Mouse (Mus musculus) hindbrain, embryonic 14.5 days (tissue): ENCODE results near the gene Arfgef3. TPM values are rescaled to one million over a fixed set of nuclear protein-coding genes. Genes with fewer than 3 reads are reported as not detected.
A peak's percentile ranks its signal among the peaks of the same experiment; 100 is the strongest.

ENCODE experiments used
- ATAC-seq: fragments of 200-750 bp; cut with Nextera tagmentation; 2 replicates; pipeline ENCODE4 v1.8.0; 2017; ENCODE audit warnings: moderate number of reproducible peaks, mild to moderate bottlenecking, moderate TSS enrichment, moderate library complexity; ENCODE audit not compliant: low FRiP score
- DNase-seq: peaks from one replicate; pipeline ENCODE4 v3.0.0-alpha.2; 2015; ENCODE audit warnings: low spot score
- H3K27ac ChIP-seq: fragments of 300-500 bp; sonication (generic); 2 replicates; pipeline ENCODE4 v1.5.1; 2014; ENCODE audit warnings: mild to moderate bottlenecking, moderate library complexity
- H3K27me3 ChIP-seq: fragments of 300-500 bp; sonication (generic); 2 replicates; pipeline ENCODE4 v1.6.1; 2014; ENCODE audit warnings: mild to moderate bottlenecking, low read length, mixed read lengths; ENCODE audit not compliant: control insufficient read depth, insufficient read depth
- H3K36me3 ChIP-seq: fragments of 300-500 bp; sonication (generic); replicated peaks from 2 replicates; pipeline ENCODE4 v1.6.1; 2014; ENCODE audit not compliant: control insufficient read depth, insufficient read depth
- H3K4me1 ChIP-seq: fragments of 300-500 bp; sonication (generic); replicated peaks from 2 replicates; pipeline ENCODE4 v1.6.1; 2014; ENCODE audit warnings: antibody characterized with exemption, low read length, mixed read lengths; ENCODE audit not compliant: control insufficient read depth, insufficient read depth
- H3K4me2 ChIP-seq: fragments of 300-500 bp; sonication (generic); replicated peaks from 2 replicates; pipeline ENCODE4 v1.6.1; 2014; ENCODE audit warnings: mild to moderate bottlenecking, moderate library complexity
- H3K4me3 ChIP-seq: fragments of 300-500 bp; sonication (generic); replicated peaks from 2 replicates; pipeline ENCODE4 v1.5.1; 2014; ENCODE audit warnings: mild to moderate bottlenecking, low read length
- H3K9ac ChIP-seq: fragments of 300-500 bp; sonication (generic); 2 replicates; pipeline ENCODE4 v1.6.1; 2014
- H3K9me3 ChIP-seq: fragments of 300-500 bp; sonication (generic); 2 replicates; pipeline ENCODE4 v1.6.1; 2016; ENCODE audit warnings: low read length; ENCODE audit not compliant: control insufficient read depth
- WGBS: fragments of 180-500 bp; shearing (Covaris S2); extraction: QIAGEN DNeasy Blood & Tissue Kit; methylation state at CpG from one replicate; pipeline ENCODE4 v1.1.7; 2014; 5-methylcytosine and 5-hydroxymethylcytosine counted together
- polyA plus RNA-seq: library from polyadenylated mRNA; unstranded; fragments of >200 nt; fragmentation: Nextera tagmentation; extraction: Ambion mirVana; gene quantifications from 2 replicates; pipeline ENCODE4 v1.2.1, GENCODE M21; 2014

Arfgef3 gene
- 7.6 and 8.5 TPM in 2 replicates for polyA plus RNA-seq

- 1% methylated on average over 50 of the region's 50 CpGs for WGBS
- peak within 1 kb of the TSS; percentile 76 for H3K4me2 ChIP-seq
- H3K4me3 ChIP-seq = peak within 1 kb of the TSS; percentile 74
- ATAC-seq (peak; percentile 87), DNase-seq (peak; percentile 69)
- peaks cover 10% of the 10 kb centered on the region for H3K4me1 ChIP-seq
- H3K27me3 ChIP-seq = no peaks in the 10 kb centered on the region
- no peaks in the 10 kb centered on the region for H3K36me3 ChIP-seq
- H3K9ac ChIP-seq = peak within 1 kb of the TSS; percentile 90
- H3K9me3 ChIP-seq = no peaks in the 10 kb centered on the region
- H3K27ac ChIP-seq = peak within 1 kb of the TSS; percentile 96
These were observed at the start of gene Arfgef3 for GRCm38 (mm10) chr10:18743286-18744142. TSS of gene Arfgef3 (minus strand) at chr10:18743949.

GRCm38 (mm10) chr10:18790063-18790462 lies 46.3 kb upstream of the Arfgef3 start:
- Histone ChIP-seq H3K4me2 (no peak overlapping the region), H3K4me3 (no peak overlapping the region), H3K27me3 (no peaks in the 10 kb centered on the region), H3K27ac (no peak overlapping the region), H3K9ac (no peak overlapping the region), H3K4me1 (no peaks in the 10 kb centered on the region), H3K36me3 (no peaks in the 10 kb centered on the region), H3K9me3 (no peaks in the 10 kb centered on the region)
- 84% methylated on average over 4 of the region's 4 CpGs for WGBS
- DNase-seq (no peak), ATAC-seq (no peak)

GRCm38 (mm10) chr10:18788601-18789000 lies 44.9 kb upstream of the Arfgef3 start:
- Histone ChIP-seq H3K9ac (no peak overlapping the region), H3K27me3 (no peaks in the 10 kb centered on the region), H3K4me2 (no peak overlapping the region), H3K27ac (no peak overlapping the region), H3K9me3 (no peaks in the 10 kb centered on the region), H3K4me1 (no peaks in the 10 kb centered on the region), H3K36me3 (no peaks in the 10 kb centered on the region), H3K4me3 (no peak overlapping the region)
- no peak for ATAC-seq
- 73% methylated on average over 1 of the region's 1 CpGs for WGBS
- no peak for DNase-seq

- WGBS = 97% methylated on average over 1 of the region's 1 CpGs
- H3K9ac ChIP-seq = no peak within 1 kb of the TSS
- H3K27ac ChIP-seq = no peak within 1 kb of the TSS
- no peak within 1 kb of the TSS for H3K4me3 ChIP-seq
- H3K27me3 ChIP-seq = no peaks in the 10 kb centered on the region
- no peaks in the 10 kb centered on the region for H3K4me1 ChIP-seq
- ATAC-seq (no peak), DNase-seq (no peak)
- no peak within 1 kb of the TSS for H3K4me2 ChIP-seq
- H3K9me3 ChIP-seq = no peaks in the 10 kb centered on the region
- no peaks in the 10 kb centered on the region for H3K36me3 ChIP-seq
These were observed 42.9 kb upstream of the Arfgef3 start, which contains the start of gene Gm4922 for GRCm38 (mm10) chr10:18786693-18787092. TSS of gene Gm4922 (minus strand) at chr10:18786793.

GRCm38 (mm10) chr10:18777546-18777945 lies 33.8 kb upstream of the Arfgef3 start:
- no peak overlapping the region for H3K4me2 ChIP-seq
- 0 out of 2 replicates have a peak, but pooled peaks have one; percentile 27 for ATAC-seq
- H3K27ac ChIP-seq = no peak overlapping the region
- no peak for DNase-seq
- WGBS = 34% methylated on average over 3 of the region's 3 CpGs
- no peak overlapping the region for H3K9ac ChIP-seq
- H3K9me3 ChIP-seq = no peaks in the 10 kb centered on the region
- H3K4me1 ChIP-seq = 0 out of 2 replicates have a peak, but pooled peaks cover 5% of the 10 kb centered on the region
- H3K27me3 ChIP-seq = no peaks in the 10 kb centered on the region
- H3K4me3 ChIP-seq = no peak overlapping the region
- no peaks in the 10 kb centered on the region for H3K36me3 ChIP-seq

- WGBS = 59% methylated on average over 4 of the region's 4 CpGs
- Histone ChIP-seq H3K9me3 (no peaks in the 10 kb centered on the region), H3K27ac (no peak overlapping the region), H3K4me1 (0 out of 2 replicates have a peak, but pooled peaks cover 12% of the 10 kb centered on the region), H3K9ac (no peak overlapping the region), H3K36me3 (no peaks in the 10 kb centered on the region), H3K27me3 (no peaks in the 10 kb centered on the region), H3K4me2 (no peak overlapping the region), H3K4me3 (no peak overlapping the region)
- DNase-seq = no peak
- ATAC-seq = no peak
These were observed 28.9 kb upstream of the Arfgef3 start for GRCm38 (mm10) chr10:18772537-18773179.

- 55% methylated on average over 5 of the region's 5 CpGs for WGBS
- DNase-seq = no peak
- H3K27me3 ChIP-seq = no peaks in the 10 kb centered on the region
These were observed 26.2 kb upstream of the Arfgef3 start for GRCm38 (mm10) chr10:18769909-18770308.

GRCm38 (mm10) chr10:18760241-18760640 lies 16.5 kb upstream of the Arfgef3 start:
- Histone ChIP-seq H3K9me3 (no peaks in the 10 kb centered on the region), H3K36me3 (no peaks in the 10 kb centered on the region), H3K4me2 (no peak overlapping the region), H3K4me1 (no peaks in the 10 kb centered on the region), H3K4me3 (no peak overlapping the region), H3K9ac (no peak overlapping the region), H3K27me3 (no peaks in the 10 kb centered on the region), H3K27ac (no peak overlapping the region)
- DNase-seq (peak; percentile 65), ATAC-seq (no peak)
- WGBS = 35% methylated on average over 2 of the region's 2 CpGs

More at GRCm38 (mm10) chr10:18769909-18770308, 26.2 kb upstream of the Arfgef3 start:
- H3K27ac ChIP-seq = no peak overlapping the region
- no peak overlapping the region for H3K4me3 ChIP-seq
- no peak overlapping the region for H3K9ac ChIP-seq
- ATAC-seq = no peak
- 0 out of 2 replicates have a peak, but pooled peaks cover 9% of the 10 kb centered on the region for H3K4me1 ChIP-seq
- H3K9me3 ChIP-seq = no peaks in the 10 kb centered on the region
- H3K4me2 ChIP-seq = no peak overlapping the region
- no peaks in the 10 kb centered on the region for H3K36me3 ChIP-seq

GRCm38 (mm10) chr10:18750057-18750456 lies 6.3 kb upstream of the Arfgef3 start:
- 84% methylated on average over 4 of the region's 4 CpGs for WGBS
- Histone ChIP-seq H3K27me3 (no peaks in the 10 kb centered on the region), H3K9me3 (no peaks in the 10 kb centered on the region), H3K4me1 (no peaks in the 10 kb centered on the region), H3K27ac (no peak overlapping the region), H3K36me3 (no peaks in the 10 kb centered on the region), H3K4me2 (no peak overlapping the region), H3K4me3 (no peak overlapping the region), H3K9ac (no peak overlapping the region)
- DNase-seq (no peak), ATAC-seq (no peak)
